Mouse (Mus musculus) forebrain, postnatal 0 days (tissue): ENCODE data around the gene Cyp27b1. TPM values are rescaled to one million over a fixed set of nuclear protein-coding genes. Genes with fewer than 3 reads are reported as not detected.
"Not testable (repeated sequence)": the region's sequence is repeated elsewhere in the genome, so short reads cannot be mapped to it uniquely, and the experiment has no call there.

Experiments used
- ATAC-seq: fragments of 200-750 bp; cut with Nextera tagmentation; 2 replicates; pipeline ENCODE4 v1.8.0; 2017; ENCODE audit warnings: mild to moderate bottlenecking, moderate library complexity
- DNase-seq: peaks from one replicate; pipeline ENCODE4 v3.0.0-alpha.2; 2015
- H3K27ac ChIP-seq: fragments of 300-500 bp; sonication (generic); 2 replicates; pipeline ENCODE4 v1.5.1; 2014; ENCODE audit warnings: low read depth, mild to moderate bottlenecking, antibody characterized with exemption, low read length, moderate library complexity, mixed read lengths
- H3K27me3 ChIP-seq: fragments of 300-500 bp; sonication (generic); 2 replicates; pipeline ENCODE4 v1.6.1; 2014; ENCODE audit warnings: mild to moderate bottlenecking, low read length, mixed read lengths; ENCODE audit not compliant: insufficient read depth
- H3K36me3 ChIP-seq: fragments of 300-500 bp; sonication (generic); 2 replicates; pipeline ENCODE4 v1.6.1; 2014; ENCODE audit warnings: mild to moderate bottlenecking, moderate library complexity; ENCODE audit not compliant: insufficient read depth
- H3K4me1 ChIP-seq: fragments of 300-500 bp; sonication (generic); 2 replicates; pipeline ENCODE4 v1.6.1; 2014; ENCODE audit warnings: antibody characterized with exemption; ENCODE audit not compliant: insufficient read depth
- H3K4me2 ChIP-seq: fragments of 300-500 bp; sonication (generic); 2 replicates; pipeline ENCODE4 v1.6.1; 2014; ENCODE audit warnings: low read depth, mild to moderate bottlenecking, moderate library complexity
- H3K4me3 ChIP-seq: fragments of 300-500 bp; sonication (generic); 2 replicates; pipeline ENCODE4 v1.5.1; 2014; ENCODE audit warnings: low read depth, low read length, mixed read lengths
- H3K9ac ChIP-seq: fragments of 300-500 bp; sonication (generic); 2 replicates; pipeline ENCODE4 v1.6.1; 2014; ENCODE audit warnings: mild to moderate bottlenecking
- H3K9me3 ChIP-seq: fragments of 300-500 bp; sonication (generic); 2 replicates; pipeline ENCODE4 v1.6.1; 2016; ENCODE audit warnings: low read length
- CTCF ChIP-seq: sonication (generic); IDR thresholded peaks from 2 replicates; pipeline ENCODE4 v1.5.1; 2016; ENCODE audit warnings: antibody characterized with exemption, control low read depth, low read depth
- WGBS: fragments of 180-500 bp; shearing (Covaris S2); extraction: QIAGEN DNeasy Blood & Tissue Kit; methylation state at CpG from one replicate; pipeline ENCODE4 v1.1.7; 2014; 5-methylcytosine and 5-hydroxymethylcytosine counted together
- polyA plus RNA-seq: library from polyadenylated mRNA; unstranded; fragments of >200 nt; fragmentation: Nextera tagmentation; extraction: Ambion mirVana; gene quantifications from 2 replicates; pipeline ENCODE4 v1.2.1, GENCODE M21; 2015
- total RNA-seq: library from RNA; depleted of rRNA; stranded (reverse); fragments of >200 nt; gene quantifications from 2 replicates; pipeline ENCODE4 v1.2.3, GENCODE M21; 2014

The Cyp27b1 gene
- total and polyA plus RNA-seq, 2 experiments from 2014 or later = 0.11 to 0.33 TPM

DNA sequence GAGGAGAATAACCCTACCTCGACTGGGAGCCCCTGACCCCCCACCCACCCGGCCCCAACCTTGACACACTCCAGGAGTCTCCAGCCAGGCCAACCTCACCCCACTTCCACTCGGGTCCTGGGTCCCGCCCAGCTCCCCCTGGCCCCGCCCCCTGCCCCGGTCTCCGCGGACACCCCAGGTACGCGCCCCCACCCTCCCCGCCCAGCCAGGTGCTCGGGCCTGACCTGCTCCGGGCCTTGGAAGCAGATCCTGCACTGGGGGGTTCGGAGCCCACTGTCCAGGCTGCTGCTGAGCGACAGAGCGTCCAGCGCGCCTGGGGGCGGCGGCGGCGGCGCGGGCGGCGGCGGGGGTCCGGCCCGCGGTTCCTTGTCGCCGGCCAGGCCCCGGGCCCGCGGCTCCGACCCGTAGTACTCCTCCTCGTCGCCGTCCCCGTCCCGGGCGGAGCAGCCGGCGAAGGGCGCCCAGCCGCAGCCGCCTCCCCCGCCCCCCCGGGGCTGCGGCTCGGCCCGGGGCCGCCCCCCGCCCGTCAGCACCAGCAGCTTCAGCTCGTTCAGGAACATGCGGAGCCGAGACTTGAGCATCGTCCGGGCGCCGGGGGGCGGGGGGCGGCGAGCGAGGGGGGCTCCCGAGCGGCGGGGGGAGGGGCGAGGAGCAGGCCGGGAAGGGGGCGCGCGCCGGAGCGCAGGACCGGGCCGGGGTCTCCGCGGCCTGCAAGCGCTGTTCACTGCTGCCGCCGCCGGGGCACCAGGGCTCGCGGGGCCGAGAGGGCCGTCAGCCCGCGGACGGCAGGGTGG lies 11.3 kb downstream of the Cyp27b1 start:
- DNase-seq (peak; percentile 56), ATAC-seq (0 out of 2 replicates have a peak, but pooled peaks have one; percentile 0)
- H3K36me3 ChIP-seq = peaks cover 36% of the 10 kb centered on the region
- peaks cover 14% of the 10 kb centered on the region for H3K4me1 ChIP-seq
- H3K4me2 ChIP-seq = peak overlapping the region; percentile 88
- no peaks in the 10 kb centered on the region for H3K9me3 ChIP-seq
- peak overlapping the region; percentile 88 for H3K4me3 ChIP-seq
- peak overlapping the region; percentile 96 for H3K27ac ChIP-seq
- WGBS = 7% methylated on average over 35 of the region's 92 CpGs
- H3K27me3 ChIP-seq = no peaks in the 10 kb centered on the region
- H3K9ac ChIP-seq = peak overlapping the region; percentile 96
- TF ChIP-seq CTCF = no peak

DNA sequence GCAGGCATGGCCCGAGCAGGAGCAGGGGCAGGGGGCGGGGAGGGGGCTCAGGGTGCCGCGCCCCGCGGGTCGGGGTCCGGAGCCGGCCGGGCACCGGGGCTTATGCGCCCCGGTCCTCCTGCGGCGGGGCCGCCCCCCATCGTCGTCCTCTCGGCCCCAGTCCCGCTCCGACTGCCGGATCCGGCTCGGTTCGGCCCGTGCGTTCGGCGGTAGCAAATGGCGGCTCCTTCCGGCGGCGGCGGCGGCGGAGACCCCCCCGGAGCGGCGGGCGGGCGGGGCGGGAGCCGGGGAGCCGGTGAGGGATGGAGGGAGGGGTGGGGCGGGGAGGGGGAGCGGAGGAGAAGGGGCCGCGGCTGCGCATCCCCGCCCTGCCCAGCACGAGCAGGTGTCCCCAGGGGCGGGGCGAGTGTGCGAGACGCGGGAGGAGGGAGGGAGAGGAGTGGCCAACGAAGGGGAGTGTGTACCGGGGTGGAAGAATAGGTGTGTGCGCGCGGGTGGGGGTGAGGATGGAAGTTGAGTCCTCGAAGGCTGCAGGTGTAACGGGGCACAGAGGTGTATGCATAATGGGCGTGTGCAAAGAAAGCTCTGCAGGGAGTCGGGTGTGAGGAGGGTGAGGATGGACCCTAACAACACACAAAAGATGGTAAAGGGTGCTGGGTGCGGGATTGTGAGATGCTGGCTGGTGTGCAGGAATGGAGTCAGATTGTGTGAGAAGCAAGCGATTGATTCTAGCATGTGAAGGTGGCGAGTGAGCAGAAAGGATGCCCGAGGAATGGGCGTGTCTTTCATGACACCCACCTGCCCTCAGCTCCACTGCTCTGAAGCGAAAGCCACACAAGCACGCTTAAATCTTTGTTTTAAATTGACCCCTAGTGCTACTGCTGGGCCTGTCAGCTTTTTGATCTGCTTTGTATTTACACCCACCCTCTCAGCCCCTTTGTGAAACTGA lies 12.2 kb downstream of the Cyp27b1 start, which contains the start of gene March9:
TSS of gene March9 (minus strand) at position 217 of the 949 bp plus-strand sequence.
- H3K27me3 ChIP-seq = no peaks in the 10 kb centered on the region
- peak within 1 kb of the TSS; percentile 88 for H3K4me2 ChIP-seq
- H3K9ac ChIP-seq = peak within 1 kb of the TSS; percentile 96
- peaks cover 20% of the 10 kb centered on the region for H3K4me1 ChIP-seq
- 1% methylated on average over 63 of the region's 72 CpGs for WGBS
- H3K4me3 ChIP-seq = peak within 1 kb of the TSS; percentile 88
- no peaks in the 10 kb centered on the region for H3K9me3 ChIP-seq
- no peak for TF ChIP-seq CTCF
- peak within 1 kb of the TSS; percentile 96 for H3K27ac ChIP-seq
- H3K36me3 ChIP-seq = peaks cover 33% of the 10 kb centered on the region
- DNase-seq (peak; percentile 91), ATAC-seq (peak; percentile 55)

DNA sequence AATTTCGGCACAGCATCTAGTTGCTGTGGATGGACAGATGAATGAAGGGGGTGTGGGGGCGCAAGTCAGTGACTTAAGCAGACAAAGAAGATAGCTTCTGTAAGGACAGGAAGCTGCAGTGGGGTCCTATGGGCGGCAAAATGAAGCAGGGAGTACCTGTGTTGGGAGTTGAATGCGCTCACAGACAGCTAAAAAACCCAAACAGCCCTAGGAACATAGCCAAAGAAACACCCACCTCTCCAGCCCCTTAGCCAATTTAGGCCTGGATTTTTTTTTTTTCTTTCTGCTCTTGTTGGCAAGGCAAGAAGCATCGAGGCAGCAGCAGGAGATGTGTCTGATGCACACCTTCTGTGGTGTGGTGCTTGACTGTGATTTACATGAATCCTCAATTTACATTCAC lies 13.0 kb downstream of the Cyp27b1 start:
- no peak for TF ChIP-seq CTCF
- WGBS = 10% methylated on average over 5 of the region's 5 CpGs
- Histone ChIP-seq H3K4me2 (peak overlapping the region; percentile 88), H3K4me1 (peaks cover 20% of the 10 kb centered on the region), H3K9me3 (no peaks in the 10 kb centered on the region), H3K36me3 (peaks cover 33% of the 10 kb centered on the region), H3K4me3 (peak overlapping the region; percentile 88), H3K9ac (peak overlapping the region; percentile 96), H3K27me3 (no peaks in the 10 kb centered on the region), H3K27ac (peak overlapping the region; percentile 96)
- peak; percentile 63 for DNase-seq
- ATAC-seq = no peak

DNA sequence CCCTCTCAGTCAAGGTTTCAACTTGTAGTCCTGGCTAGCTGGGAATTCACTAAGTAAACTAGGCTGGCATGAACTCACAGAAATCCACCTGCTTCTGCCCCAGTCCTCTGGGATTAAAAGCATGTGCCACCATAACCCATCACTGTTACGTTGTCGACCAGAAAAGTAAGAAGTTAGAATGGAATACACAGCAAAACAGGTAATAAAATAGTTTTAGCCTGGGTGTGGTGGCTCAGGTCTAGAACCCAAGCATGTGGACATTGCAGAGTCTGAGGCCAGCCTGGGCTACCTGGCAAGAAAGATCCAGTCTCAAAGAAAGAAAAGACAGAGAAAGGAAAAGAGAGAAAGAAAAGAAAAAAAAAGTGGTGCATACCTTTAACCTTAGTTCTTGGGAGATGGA lies 13.5 kb downstream of the Cyp27b1 start:
- peak overlapping the region; percentile 88; the same call in 1 of the 2 replicates for H3K4me3 ChIP-seq
- H3K27me3 ChIP-seq = no peaks in the 10 kb centered on the region
- peak overlapping the region; percentile 96 for H3K27ac ChIP-seq
- DNase-seq = no peak
- no peaks in the 10 kb centered on the region for H3K9me3 ChIP-seq
- peaks cover 20% of the 10 kb centered on the region for H3K4me1 ChIP-seq
- H3K36me3 ChIP-seq = peaks cover 33% of the 10 kb centered on the region
- no peak for TF ChIP-seq CTCF
- peak overlapping the region; percentile 88 for H3K4me2 ChIP-seq
- no peak for ATAC-seq
- WGBS = 56% methylated on average over 2 of the region's 2 CpGs
- peak overlapping the region; percentile 96; the same call in 1 of the 2 replicates for H3K9ac ChIP-seq

DNA sequence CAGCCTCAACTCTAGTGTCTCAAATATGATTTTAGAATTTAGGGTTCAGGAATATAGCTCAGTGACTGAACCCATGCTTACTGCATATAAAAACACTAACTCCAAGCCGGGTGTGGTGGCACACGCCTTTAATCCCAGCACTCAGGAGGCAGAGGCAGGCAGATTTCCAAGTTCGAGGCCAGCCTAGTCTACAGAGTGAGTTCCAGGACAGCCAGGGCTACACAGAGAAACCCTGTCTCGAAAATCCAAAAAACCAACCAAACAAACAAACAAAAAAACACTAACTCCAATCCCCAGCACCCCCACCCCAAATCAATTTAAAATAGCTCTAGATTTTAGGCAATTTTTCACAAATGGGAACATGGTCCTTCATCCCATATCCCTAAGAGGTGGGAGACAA lies 14.1 kb downstream of the Cyp27b1 start:
- H3K27me3 ChIP-seq, ATAC-seq, H3K9ac ChIP-seq, H3K4me2 ChIP-seq, H3K4me3 ChIP-seq, DNase-seq, H3K9me3 ChIP-seq: not testable (repeated sequence)
- 91% methylated on average over 4 of the region's 4 CpGs for WGBS
- Histone ChIP-seq H3K27ac (peak overlapping the region; percentile 83; the same call in 1 of the 2 replicates), H3K4me1 (peaks cover 20% of the 10 kb centered on the region), H3K36me3 (peaks cover 34% of the 10 kb centered on the region)

DNA sequence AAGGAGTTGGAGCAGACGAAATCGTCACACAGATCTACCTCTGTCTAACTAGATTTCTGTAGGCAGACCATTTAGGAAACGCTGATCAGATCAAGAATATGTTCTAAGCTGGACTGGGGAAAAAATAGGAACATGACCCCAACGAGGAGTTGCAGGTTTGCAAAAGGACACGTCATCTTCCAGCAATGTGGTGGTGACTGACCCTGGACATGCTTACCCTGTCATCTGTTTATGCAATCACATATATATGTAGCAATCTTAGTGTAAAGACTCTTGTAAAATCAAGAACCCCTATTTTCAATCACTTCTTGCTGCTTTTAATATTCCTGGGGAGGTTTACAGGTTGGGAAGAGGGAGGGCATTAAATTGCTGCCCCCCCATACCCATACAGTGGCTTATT lies 14.5 kb downstream of the Cyp27b1 start:
- Histone ChIP-seq H3K9ac (no peak overlapping the region; the same call in 1 of the 2 replicates), H3K27ac (peak overlapping the region; percentile 83), H3K27me3 (no peaks in the 10 kb centered on the region), H3K4me1 (peaks cover 20% of the 10 kb centered on the region), H3K9me3 (no peaks in the 10 kb centered on the region), H3K4me2 (peak overlapping the region; percentile 88; the same call in 1 of the 2 replicates), H3K4me3 (no peak overlapping the region), H3K36me3 (peaks cover 34% of the 10 kb centered on the region)
- TF ChIP-seq CTCF = no peak
- no peak for ATAC-seq
- 73% methylated on average over 5 of the region's 5 CpGs for WGBS
- no peak for DNase-seq
